ENCODE assay signal across 11 mouse cellular contexts in the genomic region with DNA sequence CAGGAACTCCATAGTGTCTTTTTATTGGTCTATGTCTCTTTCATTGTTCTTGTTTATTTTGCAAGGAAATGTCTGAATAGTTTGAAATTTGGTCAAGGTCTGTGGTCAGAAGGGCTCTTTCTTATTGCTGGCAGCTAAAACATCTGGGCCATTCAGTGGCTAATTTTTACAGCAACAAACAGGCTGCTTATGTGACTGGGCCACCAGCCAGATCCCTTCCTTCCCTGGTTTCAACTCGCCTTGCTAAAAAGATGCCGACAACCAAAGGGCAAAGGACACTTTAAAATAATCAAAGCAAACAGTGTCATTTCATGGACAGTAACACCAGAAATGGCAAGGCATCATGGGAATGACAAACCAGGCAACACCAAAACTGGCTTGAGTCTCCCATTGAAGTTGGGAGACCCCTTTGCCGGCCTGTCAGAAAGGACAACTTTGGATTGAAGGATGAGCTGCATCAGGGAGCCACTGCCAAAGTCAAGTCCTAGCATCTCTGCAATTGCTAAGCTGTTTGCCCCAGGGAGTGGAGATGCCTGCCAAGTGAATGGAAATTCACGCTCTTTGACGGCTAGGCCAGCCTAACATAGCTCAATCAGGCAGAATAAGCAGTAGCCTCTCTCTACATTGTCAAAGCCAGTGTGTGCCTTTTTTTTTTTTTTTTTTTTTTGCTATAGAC. TPM values are rescaled to one million over a fixed set of nuclear protein-coding genes. Genes with fewer than 3 reads are reported as not detected.
A peak's percentile ranks its signal among the peaks of the same experiment; 100 is the strongest.
DNase-seq lines count a peak whose midpoint lies in the region; ATAC-seq and TF ChIP-seq lines count a peak whose summit lies in the region.
"Had no signal": no experiment of that assay in that cellular context is flagged by ENCODE, and none has a peak within 500 bp of the region (broad histone marks: within the 10 kb centered on the region; RNA-seq: fewer than 3 reads in every experiment).

No protein-coding gene starts in this region.

- no peak overlapping the region for H3K9ac ChIP-seq in embryonic facial prominence, embryonic 14.5 days (ENCODE audit: low read depth, low read length)
- no peak overlapping the region for H3K9ac ChIP-seq in neural tube, embryonic 14.5 days (replicated peaks; ENCODE audit: low read depth, low read length)
- H3K9ac ChIP-seq: liver, postnatal 0 days had no signal

- H3K4me1 ChIP-seq in embryonic facial prominence, embryonic 14.5 days (ENCODE audit: control insufficient read depth, insufficient read depth, low read length) = no peaks in the 10 kb centered on the region
- no peaks in the 10 kb centered on the region for H3K4me1 ChIP-seq in embryonic facial prominence, embryonic 10.5 days
- no peaks in the 10 kb centered on the region for H3K4me1 ChIP-seq in neural tube, embryonic 14.5 days (ENCODE audit: control insufficient read depth, insufficient read depth, low read length)

- no peaks in the 10 kb centered on the region for H3K36me3 ChIP-seq in embryonic facial prominence, embryonic 14.5 days (ENCODE audit: control insufficient read depth, insufficient read depth, low read length)
- H3K36me3 ChIP-seq in embryonic facial prominence, embryonic 10.5 days (replicated peaks) = no peaks in the 10 kb centered on the region
- H3K36me3 ChIP-seq in neural tube, embryonic 14.5 days (ENCODE audit: control insufficient read depth, insufficient read depth, low read length) = no peaks in the 10 kb centered on the region
- H3K36me3 ChIP-seq in myocyte (ENCODE audit: control insufficient read depth, insufficient read depth) = no peaks in the 10 kb centered on the region

- no peaks in the 10 kb centered on the region for H3K9me3 ChIP-seq in embryonic facial prominence, embryonic 14.5 days (ENCODE audit: control insufficient read depth, low read length)
- H3K9me3 ChIP-seq in embryonic facial prominence, embryonic 10.5 days = no peaks in the 10 kb centered on the region
- no peaks in the 10 kb centered on the region for H3K9me3 ChIP-seq in neural tube, embryonic 14.5 days (ENCODE audit: control insufficient read depth, low read length)

- H3K27me3 ChIP-seq in embryonic facial prominence, embryonic 14.5 days (replicated peaks; ENCODE audit: control insufficient read depth, insufficient read depth, low read length) = no peaks in the 10 kb centered on the region
- no peaks in the 10 kb centered on the region for H3K27me3 ChIP-seq in embryonic facial prominence, embryonic 10.5 days (replicated peaks; ENCODE audit: low read depth, poor library complexity, severe bottlenecking)
- no peaks in the 10 kb centered on the region for H3K27me3 ChIP-seq in neural tube, embryonic 14.5 days (ENCODE audit: control insufficient read depth, insufficient read depth, low read length)
- H3K27me3 ChIP-seq in myocyte (ENCODE audit: control insufficient read depth, insufficient read depth, insufficient read length) = no peaks in the 10 kb centered on the region

- TF ChIP-seq POLR2A in myocyte (IDR thresholded peaks at IDR 0.05; ENCODE audit: insufficient read length, low read depth) = no peak

- intact Hi-C loops in heart, postnatal 10 days (cut with DNase I) = no loop called here

- no peak overlapping the region for H3K4me2 ChIP-seq in embryonic facial prominence, embryonic 14.5 days (ENCODE audit: low read depth, low read length)
- no peak overlapping the region for H3K4me2 ChIP-seq in neural tube, embryonic 14.5 days (ENCODE audit: low read depth, low read length)
- peak overlapping the region; percentile 12 for H3K4me2 ChIP-seq in myocyte (ENCODE audit: low read depth)

- H3K27ac ChIP-seq in embryonic facial prominence, embryonic 14.5 days (replicated peaks; ENCODE audit: low read depth, low read length) = no peak overlapping the region
- no peak overlapping the region for H3K27ac ChIP-seq in embryonic facial prominence, embryonic 10.5 days (replicated peaks)
- no peak overlapping the region for H3K27ac ChIP-seq in neural tube, embryonic 14.5 days (ENCODE audit: low read depth, low read length)

- no peak overlapping the region for H3ac ChIP-seq in myocyte (ENCODE audit: control insufficient read depth, insufficient read length)

- WGBS in embryonic facial prominence, embryonic 14.5 days = 47% methylated on average over 5 of the region's 5 CpGs
- 67% methylated on average over 5 of the region's 5 CpGs for WGBS in embryonic facial prominence, embryonic 10.5 days
- WGBS in neural tube, embryonic 14.5 days = 35% methylated on average over 5 of the region's 5 CpGs

- no peak for ATAC-seq in embryonic facial prominence, embryonic 14.5 days (ENCODE audit: low read depth)
- peak; percentile 56; the same call in 1 of the 2 replicates for ATAC-seq in neural tube, embryonic 14.5 days (ENCODE audit: low read depth)
- ATAC-seq: liver, postnatal 0 days had no signal

- H3K4me3 ChIP-seq in embryonic facial prominence, embryonic 14.5 days (ENCODE audit: low read depth, low read length) = no peak overlapping the region
- no peak overlapping the region for H3K4me3 ChIP-seq in embryonic facial prominence, embryonic 10.5 days
- H3K4me3 ChIP-seq in neural tube, embryonic 14.5 days (ENCODE audit: low read depth, low read length) = no peak overlapping the region
- H3K4me3 ChIP-seq in myocyte = no peak overlapping the region

- H3K79me2 ChIP-seq in myocyte (ENCODE audit: control insufficient read depth, insufficient read depth) = no peaks in the 10 kb centered on the region

- peak; percentile 70 for DNase-seq in embryonic facial prominence, embryonic 14.5 days (ENCODE audit: low spot score)
- DNase-seq in embryonic facial prominence, embryonic 10.5 days (ENCODE audit: low spot score) = no peak
- no peak for DNase-seq in neural tube, embryonic 10.5 days (ENCODE audit: extremely low spot score, low spot score)
- peak; percentile 22 to 25 for DNase-seq in heart, postnatal 10 days
- no peak for DNase-seq in left cerebral cortex, adult 18-20 months (ENCODE audit: low spot score in 2 of 2)
- DNase-seq in right cerebral cortex, postnatal 4 days = no peak
- DNase-seq: B cell, adult 2 months; liver, postnatal 0 days had no signal

TF ChIP-seq in myocyte, 11 proteins besides CTCF, POLR2A, EP300 and RAD21:
- TF ChIP-seq POLR2AphosphoS2 (IDR thresholded peaks at IDR 0.05; ENCODE audit: insufficient read length, low read depth) = no peak
- no peak for TF ChIP-seq SRF (IDR thresholded peaks at IDR 0.05; ENCODE audit: control insufficient read depth, insufficient read length, low read depth)
- no peak for TF ChIP-seq CEBPB (IDR thresholded peaks at IDR 0.05; ENCODE audit: insufficient read depth, poor library complexity, severe bottlenecking)
- TF ChIP-seq TCF3 (IDR thresholded peaks at IDR 0.05; ENCODE audit: insufficient read length, low read depth) = no peak
- no peak for TF ChIP-seq REST (IDR thresholded peaks at IDR 0.05; ENCODE audit: insufficient read depth, insufficient read length)
- TF ChIP-seq MYOG (IDR thresholded peaks at IDR 0.05; ENCODE audit: control insufficient read depth in 1 of 3, insufficient read depth in 1 of 3, insufficient read length in 2 of 3, low read depth in 2 of 3) = no peak
- TF ChIP-seq E2F4 (IDR thresholded peaks at IDR 0.05; ENCODE audit: insufficient read depth) = no peak
- no peak for TF ChIP-seq MAX (IDR thresholded peaks at IDR 0.05; ENCODE audit: low read depth)
- TF ChIP-seq USF1 (IDR thresholded peaks at IDR 0.05; ENCODE audit: low read depth) = no peak
- no peak for TF ChIP-seq TCF12 (IDR thresholded peaks at IDR 0.05; ENCODE audit: insufficient read depth, poor library complexity, severe bottlenecking)
- no peak for TF ChIP-seq MYOD1 (IDR thresholded peaks at IDR 0.05; ENCODE audit: control insufficient read depth in 1 of 3, insufficient read length in 2 of 3, low read depth in 2 of 3)

RNA-seq across cellular contexts. Expression of a gene that starts 15.3 kb away (rescaled TPM):
- 0.05 TPM in 1 of 2 replicates, not detected in the other for polyA plus RNA-seq in embryonic facial prominence, embryonic 14.5 days (2014; fragmentation: Nextera tagmentation; extraction: Ambion mirVana)
- polyA plus RNA-seq in embryonic facial prominence, embryonic 10.5 days (2016; fragmentation: Nextera tagmentation; extraction: Ambion mirVana) = 0.05 TPM in 1 of 2 replicates, not detected in the other
- polyA plus RNA-seq in neural tube, embryonic 14.5 days (2014; fragmentation: Nextera tagmentation; extraction: Ambion mirVana) = 1.2 and 2.1 TPM in 2 replicates
- under 1 TPM in 1 of 2 experiments, not detected in 1; 0.07 TPM for total RNA-seq in heart, postnatal 10 days (2021)
- polyA plus RNA-seq in myocyte (2012; fragmentation: generic; extraction: Trizol) = not detected
- under 1 TPM; 0.12 to 0.23 TPM for total RNA-seq in left cerebral cortex, adult 18-20 months (2021)
- polyA plus RNA-seq: intestine, embryonic 14.5 days; liver, postnatal 0 days had no signal

Comparison
In these comparisons a context has a peak if more than half of its experiments do, and no peak if none do; other contexts are left out.
1. DNase-seq: peak in embryonic facial prominence, embryonic 14.5 days (single experiment) and heart, postnatal 10 days (2 of 2); none in embryonic facial prominence, embryonic 10.5 days (single experiment), neural tube, embryonic 10.5 days (single experiment), left cerebral cortex, adult 18-20 months (0 of 2) and right cerebral cortex, postnatal 4 days (single experiment).